In the genomic region with DNA sequence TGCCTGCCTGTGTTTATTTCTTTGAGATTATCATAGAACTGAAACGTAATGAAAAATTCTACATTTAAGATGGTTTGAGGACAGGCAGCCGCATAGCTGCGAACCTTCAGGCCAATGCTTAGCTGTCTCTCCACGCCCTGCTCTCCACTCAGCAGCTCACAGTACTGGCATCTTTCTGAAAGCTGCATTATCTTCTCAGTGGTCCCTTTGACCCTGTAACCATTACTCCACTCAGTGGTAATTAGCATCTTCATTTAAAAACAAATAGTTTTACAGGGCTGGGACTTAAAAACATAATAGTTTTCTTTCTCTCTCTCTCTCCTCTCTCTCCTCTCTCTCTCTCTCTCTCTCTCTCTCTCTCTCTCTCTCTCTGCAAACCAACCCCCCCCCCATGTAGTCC, we compare ENCODE assay signal across 27 mouse cellular contexts. TPM values are rescaled to one million over a fixed set of nuclear protein-coding genes. Genes with fewer than 3 reads are reported as not detected.
"Had no signal": no experiment of that assay in that cellular context is flagged by ENCODE, and none has a peak within 500 bp of the region (broad histone marks: within the 10 kb centered on the region; RNA-seq: fewer than 3 reads in every experiment).

No protein-coding gene starts in this region.

- H3K9ac ChIP-seq: embryonic facial prominence, embryonic 12.5 days; embryonic facial prominence, embryonic 13.5 days; embryonic facial prominence, embryonic 15.5 days; forebrain, embryonic 12.5 days; forebrain, embryonic 13.5 days; forebrain, embryonic 15.5 days; forebrain, postnatal 0 days had no signal

- DNase-seq: cerebellum, adult 9-11 months; cerebellum, postnatal 10 days; cerebellum, postnatal 14 days; cerebellum, postnatal 25 days; cerebellum, postnatal 36 days; embryo, embryonic 11 days; forebrain, postnatal 0 days; gastrocnemius, adult 2 months; gastrocnemius, postnatal 10 days; gastrocnemius, postnatal 25 days; gastrocnemius, postnatal 36 days; heart, adult 11 months; heart, adult 18-20 months; heart, adult 2 months had no signal

- ATAC-seq: forebrain, embryonic 13.5 days; forebrain, embryonic 14.5 days; forebrain, embryonic 15.5 days; forebrain, embryonic 16.5 days; forebrain, postnatal 0 days had no signal

- H3K4me3 ChIP-seq: embryonic facial prominence, embryonic 10.5 days; embryonic facial prominence, embryonic 12.5 days; embryonic facial prominence, embryonic 13.5 days; embryonic facial prominence, embryonic 15.5 days; erythroblast, embryonic 14.5 days; forebrain, embryonic 10.5 days; forebrain, embryonic 12.5 days; forebrain, embryonic 13.5 days; forebrain, embryonic 15.5 days; gastrocnemius, adult 2 months; heart, adult 2 months; heart, embryonic 10.5 days had no signal

- H3K4me1 ChIP-seq: embryonic facial prominence, embryonic 10.5 days; embryonic facial prominence, embryonic 12.5 days; embryonic facial prominence, embryonic 13.5 days; embryonic facial prominence, embryonic 15.5 days; forebrain, embryonic 10.5 days; forebrain, embryonic 12.5 days; forebrain, embryonic 13.5 days; forebrain, embryonic 15.5 days had no signal

- H3K27ac ChIP-seq: embryonic facial prominence, embryonic 10.5 days; embryonic facial prominence, embryonic 12.5 days; embryonic facial prominence, embryonic 13.5 days; embryonic facial prominence, embryonic 15.5 days; forebrain, embryonic 10.5 days; forebrain, embryonic 12.5 days; forebrain, embryonic 13.5 days; forebrain, embryonic 15.5 days; gastrocnemius, adult 2 months; heart, adult 2 months; heart, embryonic 10.5 days had no signal

- H3K36me3 ChIP-seq: embryonic facial prominence, embryonic 10.5 days; embryonic facial prominence, embryonic 12.5 days; embryonic facial prominence, embryonic 13.5 days; embryonic facial prominence, embryonic 15.5 days; forebrain, embryonic 10.5 days; forebrain, embryonic 12.5 days; forebrain, embryonic 15.5 days; heart, embryonic 10.5 days had no signal

- H3K9me3 ChIP-seq: embryonic facial prominence, embryonic 10.5 days; embryonic facial prominence, embryonic 12.5 days; embryonic facial prominence, embryonic 13.5 days; embryonic facial prominence, embryonic 15.5 days; forebrain, embryonic 10.5 days; forebrain, embryonic 12.5 days; forebrain, embryonic 13.5 days; forebrain, embryonic 15.5 days; heart, embryonic 10.5 days had no signal

- H3K27me3 ChIP-seq: embryonic facial prominence, embryonic 12.5 days; embryonic facial prominence, embryonic 13.5 days; embryonic facial prominence, embryonic 15.5 days; forebrain, embryonic 12.5 days; forebrain, embryonic 13.5 days; forebrain, embryonic 15.5 days had no signal

- H3K4me2 ChIP-seq: embryonic facial prominence, embryonic 12.5 days; embryonic facial prominence, embryonic 13.5 days; embryonic facial prominence, embryonic 15.5 days; forebrain, embryonic 12.5 days; forebrain, embryonic 13.5 days; forebrain, embryonic 15.5 days; heart, embryonic 11.5 days had no signal

RNA-seq across cellular contexts. Expression of a gene that starts 26.9 kb away (rescaled TPM):
- polyA plus RNA-seq: erythroblast, embryonic 14.5 days had no signal
